Mouse (Mus musculus) layer of hippocampus, postnatal 14 days (tissue): ENCODE data around the gene Haao. TPM values are rescaled to one million over a fixed set of nuclear protein-coding genes. Genes with fewer than 3 reads are reported as not detected.
"Not testable (repeated sequence)": the region's sequence is repeated elsewhere in the genome, so short reads cannot be mapped to it uniquely, and the experiment has no call there.

Experiments used
- DNase-seq, 2 experiments: peaks; one replicate each; pipeline ENCODE4 v3.0.0; 2021 to 2022; ENCODE audit warnings: low spot score in 2 of 2, mixed read lengths in 1 of 2
- total RNA-seq, 2 experiments: library from RNA; stranded (reverse); gene quantifications; 2 replicates each; pipeline ENCODE4 v1.2.3; 2021

Haao gene
- total RNA-seq, 2 experiments from 2014 or later: not detected

GRCm38 (mm10) chr17:83866582-83866981 is 18.8 kb upstream of the Haao start:
- no peak for DNase-seq

DNA sequence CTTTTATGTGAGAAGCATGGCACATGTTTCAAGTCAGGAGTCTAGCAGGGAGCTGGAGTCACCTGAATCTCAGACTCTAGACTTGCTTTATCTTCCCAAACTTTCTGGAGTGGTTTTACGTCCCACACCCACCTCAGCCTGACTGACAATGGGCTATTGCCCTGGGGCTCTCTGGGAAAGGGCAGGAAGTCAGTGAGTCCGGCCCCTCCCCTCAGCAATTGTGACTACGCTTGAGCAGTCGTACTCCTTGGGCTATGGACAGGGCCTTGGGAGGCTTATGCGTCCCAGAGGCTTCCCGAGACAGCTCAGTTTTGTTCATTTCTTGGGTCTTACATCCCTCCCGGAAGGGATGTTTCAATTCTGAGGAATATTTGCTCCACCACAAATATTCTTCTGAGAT is 17.6 kb upstream of the Haao start:
- DNase-seq: no peak

- peak in 1 of 2 experiments; percentile 64 for DNase-seq
Observed at GRCm38 (mm10) chr17:83862134-83862881, 14.5 kb upstream of the Haao start.

DNA sequence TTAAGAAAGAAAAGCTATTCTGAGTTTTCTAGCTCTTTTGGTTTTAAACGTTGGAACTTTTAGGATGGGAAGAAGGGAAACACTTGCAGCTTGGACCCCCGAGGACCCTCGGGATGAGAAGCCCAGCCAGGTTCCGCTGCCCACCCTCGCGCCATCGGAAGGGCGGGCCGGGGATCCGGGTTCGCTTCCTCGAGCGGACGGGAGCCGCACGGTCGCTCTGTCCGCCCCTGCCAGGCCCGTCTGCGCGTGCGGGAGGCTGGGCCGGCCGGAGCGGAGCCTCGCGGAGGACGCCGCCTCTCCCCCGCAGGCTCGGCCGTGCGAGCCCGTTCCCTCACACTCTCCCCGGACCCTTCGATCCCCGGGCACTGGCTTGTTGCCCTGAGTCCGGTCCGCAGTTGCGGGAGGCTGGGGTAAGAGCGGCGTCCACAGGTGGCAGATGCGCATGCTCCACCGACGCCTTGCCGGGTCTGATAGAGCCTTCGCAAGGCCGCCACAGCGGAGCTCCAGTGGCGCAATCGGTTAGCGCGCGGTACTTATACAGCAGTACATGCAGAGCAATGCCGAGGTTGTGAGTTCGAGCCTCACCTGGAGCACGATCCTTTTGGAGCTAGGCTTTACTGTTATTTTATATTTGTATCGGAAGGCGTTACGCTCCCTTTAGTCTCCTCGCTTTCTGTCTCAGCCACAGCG is 13.8 kb upstream of the Haao start:
- peak; percentile 98 to 100 for DNase-seq

DNA sequence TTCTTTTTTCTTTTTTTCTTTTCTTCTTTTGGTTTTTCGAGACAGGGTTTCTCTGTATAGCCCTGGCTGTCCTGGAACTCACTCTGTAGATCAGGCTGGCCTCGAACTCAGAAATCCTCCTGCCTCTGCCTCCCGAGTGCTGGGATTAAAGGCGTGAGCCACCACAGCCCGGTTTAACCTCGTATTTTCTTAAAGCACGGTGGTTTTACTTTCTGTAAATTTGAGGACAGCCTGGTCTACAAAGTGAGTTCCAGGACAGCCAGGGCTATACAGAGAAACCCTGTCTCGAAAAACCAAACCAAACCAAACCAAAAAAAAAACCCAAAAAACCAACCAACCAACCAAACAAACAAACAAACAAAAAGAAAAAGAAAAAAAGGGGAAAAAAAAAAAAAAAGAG is 13.2 kb upstream of the Haao start:
- DNase-seq: not testable (repeated sequence)

DNA sequence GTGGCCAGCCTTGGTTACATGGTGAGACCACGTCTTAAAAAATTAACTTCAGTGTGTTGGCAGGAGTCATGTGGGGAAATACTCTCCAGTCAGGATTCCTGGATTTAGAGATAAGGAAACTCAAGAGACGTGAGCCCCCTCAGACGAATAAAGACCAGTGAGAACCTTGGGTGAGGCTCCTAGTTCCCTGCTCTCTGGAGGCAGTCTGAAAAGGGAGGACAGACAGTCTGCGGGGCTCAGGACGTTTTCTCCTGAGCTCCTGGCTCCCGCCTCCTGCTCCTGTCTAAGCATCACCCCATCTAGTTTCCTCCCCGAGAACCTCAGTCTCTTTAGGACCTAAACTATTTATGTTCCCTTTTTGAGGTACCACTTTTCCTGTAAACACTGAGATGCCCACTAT is 12.5 kb upstream of the Haao start:
- DNase-seq: no peak

DNA sequence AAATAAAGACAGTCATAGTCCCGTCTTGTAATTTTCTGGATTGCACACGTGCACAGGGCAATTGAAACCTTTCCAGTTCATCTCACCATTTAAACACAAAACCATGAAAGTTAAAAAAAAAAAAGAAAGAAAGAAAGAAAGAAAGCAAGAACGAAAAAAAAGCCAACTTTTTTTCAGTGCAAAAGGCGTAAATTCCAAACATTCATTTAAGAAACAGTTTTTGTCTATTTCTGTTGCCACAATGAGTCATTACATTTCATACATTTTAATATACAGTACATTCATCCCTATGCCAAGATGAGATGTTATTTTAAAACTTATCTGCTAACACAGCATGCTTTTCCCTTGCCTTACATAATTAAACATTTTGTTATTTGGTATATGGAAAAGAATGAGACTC is 11.9 kb upstream of the Haao start:
- no peak for DNase-seq

DNA sequence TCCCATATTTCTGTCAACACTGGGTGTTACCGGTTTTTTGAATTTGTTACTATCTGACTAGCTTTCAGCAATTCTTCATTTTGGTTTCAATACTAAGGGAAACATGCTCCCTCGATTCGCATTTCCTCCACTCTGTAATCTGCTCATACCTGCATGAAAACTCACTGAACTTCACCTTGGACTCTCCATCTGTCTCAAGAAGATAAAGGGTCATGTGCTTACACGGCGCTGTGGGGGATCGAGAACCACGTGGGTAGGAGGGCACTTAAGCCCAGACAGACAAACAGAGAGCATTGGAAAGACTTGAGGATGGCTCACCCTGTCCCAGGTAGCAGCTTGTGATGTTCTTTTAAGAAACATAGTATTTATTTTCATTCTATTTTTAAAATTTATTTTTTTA is 10.7 kb upstream of the Haao start:
- no peak for DNase-seq

DNA sequence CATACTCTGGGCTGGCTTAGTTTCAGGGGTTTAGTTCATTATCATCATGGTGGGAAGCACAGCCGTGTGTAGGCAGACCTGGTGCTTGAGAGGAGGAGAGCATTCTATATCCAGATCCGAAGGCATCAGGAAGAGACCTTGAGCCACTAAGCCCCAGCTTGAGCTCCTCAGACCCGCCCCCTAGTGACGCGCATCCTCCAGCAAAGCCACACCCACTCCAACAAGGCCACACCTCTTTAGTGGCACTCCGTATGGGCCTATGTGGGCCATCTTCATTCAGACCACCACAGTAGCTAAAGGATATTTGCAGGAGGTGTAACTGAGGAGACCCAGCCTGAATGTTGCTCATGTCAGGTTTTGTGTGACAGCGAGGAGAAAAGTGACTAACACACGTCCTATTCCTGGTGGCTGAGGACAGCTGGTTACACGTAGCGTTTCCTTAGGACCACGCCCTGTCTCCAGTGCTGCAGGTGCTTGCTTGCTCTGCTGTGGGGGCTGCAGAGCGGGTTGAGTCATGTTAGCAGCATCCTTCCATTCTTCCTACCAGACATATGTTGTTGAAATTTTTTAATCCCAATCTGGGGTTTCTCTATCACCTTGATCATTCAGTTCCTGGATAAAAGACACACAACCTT is 6.6 kb upstream of the Haao start:
- no peak for DNase-seq

GRCm38 (mm10) chr17:83853831-83854230 is 6.1 kb upstream of the Haao start:
- no peak for DNase-seq

- DNase-seq: no peak
Observed at GRCm38 (mm10) chr17:83850864-83851263, 3.1 kb upstream of the Haao start.

DNA sequence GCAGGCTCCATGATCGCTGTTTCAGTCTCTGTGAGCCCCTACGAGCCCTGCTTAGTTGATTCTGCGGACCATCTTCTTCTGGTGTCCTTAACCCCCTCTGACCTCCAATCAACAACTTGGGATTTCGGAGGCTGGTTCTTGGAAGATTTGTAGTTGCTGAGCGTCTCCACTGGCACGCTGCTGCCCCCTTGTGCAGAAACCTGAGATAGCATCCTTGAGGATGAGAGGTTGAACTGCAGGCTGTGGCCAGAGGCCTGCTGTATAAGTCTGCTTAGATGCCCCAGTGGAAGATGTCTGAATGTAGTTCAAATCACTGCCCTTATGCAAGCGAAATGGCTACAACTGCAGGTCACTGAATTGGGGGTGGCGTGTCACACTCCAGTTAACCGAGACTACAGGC is 2.7 kb upstream of the Haao start:
- peak; percentile 88 to 91 for DNase-seq

DNA sequence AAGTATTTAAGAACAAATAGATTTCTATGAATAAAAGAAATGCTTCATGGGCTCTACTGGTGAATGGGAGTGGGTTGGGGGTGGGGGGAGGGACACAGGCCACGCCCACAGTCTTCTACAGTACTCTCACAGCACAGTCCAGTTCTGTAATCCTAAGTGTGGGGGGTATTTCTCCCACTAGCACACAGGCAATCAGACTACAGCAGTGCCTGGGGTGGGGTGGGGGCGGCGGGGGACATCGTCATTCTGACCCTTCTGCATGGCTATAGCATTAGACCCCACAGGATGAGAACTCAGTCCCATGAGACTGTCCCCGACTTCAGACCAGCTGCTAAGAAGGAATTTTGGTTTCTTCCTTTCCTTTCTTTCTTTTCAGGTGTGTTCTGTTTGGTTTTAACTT is 2.0 kb upstream of the Haao start:
- no peak for DNase-seq

GRCm38 (mm10) chr17:83849081-83849675 is 1.4 kb upstream of the Haao start:
- no peak for DNase-seq

- DNase-seq: no peak
Observed at GRCm38 (mm10) chr17:83848482-83848881, 719 bp upstream of the Haao start.

GRCm38 (mm10) chr17:83847100-83847499 is 663 bp downstream of the Haao start:
- DNase-seq: no peak

DNA sequence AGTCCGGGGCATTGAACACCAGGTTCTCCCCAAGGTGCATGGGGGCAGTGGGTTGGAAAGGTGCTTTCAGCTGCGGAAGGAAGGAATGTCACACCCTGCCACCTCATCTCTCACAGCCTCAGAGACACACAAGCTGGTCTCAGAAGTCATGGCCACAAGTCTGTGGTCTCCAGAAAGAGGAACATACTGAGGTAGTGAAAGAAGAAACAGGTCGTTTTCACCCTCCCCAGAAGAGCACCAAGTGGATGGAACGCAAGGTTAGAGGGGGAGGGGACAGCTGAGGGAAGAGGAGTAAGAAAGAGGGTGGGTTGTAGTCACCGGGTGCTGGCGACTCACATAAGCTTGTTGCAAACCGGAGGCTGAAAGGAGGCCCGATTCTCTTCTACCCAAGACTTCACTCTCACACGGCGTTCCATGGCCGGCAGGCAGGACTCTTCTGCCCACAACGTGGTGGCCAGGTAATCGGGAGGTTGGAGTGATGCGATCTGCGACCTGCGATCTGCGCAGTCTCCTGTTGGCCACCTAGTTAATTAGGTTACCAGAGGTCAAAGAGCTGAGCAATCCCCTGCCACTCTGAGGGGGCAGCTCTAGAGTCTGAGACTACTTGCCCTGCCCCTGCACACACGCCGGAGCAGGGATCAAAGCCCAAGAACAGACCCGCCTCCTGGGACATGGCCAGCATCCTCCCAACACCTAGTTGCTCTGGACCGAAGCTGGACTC is 1.3 kb downstream of the Haao start:
- no peak for DNase-seq

DNA sequence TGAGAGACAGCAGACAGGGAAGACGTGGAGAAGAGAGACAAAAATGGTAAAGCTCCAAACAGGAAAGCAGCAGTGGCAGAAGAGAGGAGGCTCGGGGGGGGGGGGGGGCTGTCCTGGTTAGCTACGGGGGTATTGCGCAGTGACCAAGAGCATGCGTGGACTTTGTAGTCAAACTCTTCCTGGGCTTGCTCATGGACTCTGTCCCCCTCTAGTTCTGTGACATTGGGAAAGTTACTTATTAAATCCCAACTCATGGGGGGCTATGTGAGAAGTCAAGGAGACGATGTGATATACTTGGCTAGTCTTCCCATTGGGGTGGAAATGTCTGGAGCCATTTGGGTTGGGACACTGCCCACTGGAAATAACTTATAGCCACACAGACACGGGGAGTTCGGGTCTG is 2.2 kb downstream of the Haao start:
- no peak for DNase-seq

DNA sequence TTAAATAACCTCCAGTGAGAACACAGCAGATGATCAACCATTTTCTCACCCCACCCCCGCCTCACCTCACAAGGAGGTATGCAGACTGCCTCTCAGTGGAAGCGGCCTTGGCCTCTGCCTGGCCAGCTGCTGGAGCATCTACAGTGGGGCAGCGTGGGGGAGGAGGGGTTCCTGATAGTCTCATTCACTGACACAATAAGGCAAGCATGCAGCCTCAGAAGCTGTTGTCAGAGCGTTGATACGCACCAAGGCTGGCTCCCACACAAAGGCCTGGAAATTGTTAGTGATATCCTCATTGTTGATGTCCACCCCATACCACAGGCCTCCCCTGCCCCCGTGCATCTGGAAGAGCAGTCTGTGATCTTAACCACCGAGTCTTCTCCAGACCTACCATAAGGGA is 4.0 kb downstream of the Haao start:
- DNase-seq: no peak

GRCm38 (mm10) chr17:83841011-83841410 is 6.8 kb downstream of the Haao start:
- DNase-seq: no peak

DNA sequence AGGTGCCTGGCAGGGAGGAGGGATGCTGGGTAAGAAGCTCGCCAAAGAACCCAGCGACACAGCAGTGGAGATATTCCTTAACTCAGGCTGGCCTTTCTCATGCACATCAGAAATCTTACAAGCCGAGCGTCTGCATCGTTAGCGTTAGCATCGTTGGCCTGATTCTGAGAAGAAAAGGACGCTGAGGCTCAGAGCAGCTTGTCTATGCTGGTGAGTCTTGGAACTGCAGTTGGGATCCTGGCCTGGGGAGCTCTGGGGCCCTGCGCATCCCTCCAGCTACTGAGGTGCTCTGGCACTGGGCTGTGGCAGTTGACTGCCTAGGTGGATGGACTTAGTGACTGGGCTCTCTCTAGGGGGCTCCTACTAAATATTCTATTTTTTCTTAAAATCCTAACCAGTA is 8.6 kb downstream of the Haao start:
- no peak for DNase-seq
